Mouse (Mus musculus) neural tube, embryonic 12.5 days (tissue): ENCODE results near the gene Tbck. TPM values are rescaled to one million over a fixed set of nuclear protein-coding genes. Genes with fewer than 3 reads are reported as not detected.

Source experiments
- ATAC-seq: fragments of 200-750 bp; cut with Nextera tagmentation; 2 replicates; pipeline ENCODE4 v1.8.0; 2017; ENCODE audit warnings: low read depth, mild to moderate bottlenecking, moderate TSS enrichment, moderate library complexity; ENCODE audit not compliant: low FRiP score
- H3K27ac ChIP-seq: fragments of 300-500 bp; sonication (generic); 2 replicates; pipeline ENCODE4 v1.5.1; 2016
- H3K27me3 ChIP-seq: fragments of 300-500 bp; sonication (generic); replicated peaks from 2 replicates; pipeline ENCODE4 v1.6.1; 2016; ENCODE audit warnings: mild to moderate bottlenecking
- H3K36me3 ChIP-seq: fragments of 300-500 bp; sonication (generic); 2 replicates; pipeline ENCODE4 v1.6.1; 2016; ENCODE audit warnings: mild to moderate bottlenecking
- H3K4me1 ChIP-seq: fragments of 300-500 bp; sonication (generic); 2 replicates; pipeline ENCODE4 v1.6.1; 2016
- H3K4me2 ChIP-seq: fragments of 300-500 bp; sonication (generic); replicated peaks from 2 replicates; pipeline ENCODE4 v1.6.1; 2016; ENCODE audit warnings: mild to moderate bottlenecking
- H3K4me3 ChIP-seq: fragments of 300-500 bp; sonication (generic); 2 replicates; pipeline ENCODE4 v1.5.1; 2016
- H3K9ac ChIP-seq: fragments of 300-500 bp; sonication (generic); 2 replicates; pipeline ENCODE4 v1.6.1; 2016; ENCODE audit warnings: mild to moderate bottlenecking
- H3K9me3 ChIP-seq: fragments of 300-500 bp; sonication (generic); 2 replicates; pipeline ENCODE4 v1.6.1; 2016; ENCODE audit warnings: mild to moderate bottlenecking
- WGBS: fragments of 180-500 bp; shearing (Covaris S2); methylation state at CpG from one replicate; pipeline ENCODE4 v1.1.7; 2016; 5-methylcytosine and 5-hydroxymethylcytosine counted together
- polyA plus RNA-seq: library from polyadenylated mRNA; unstranded; fragments of >200 nt; fragmentation: Nextera tagmentation; extraction: Ambion mirVana; gene quantifications from 2 replicates; pipeline ENCODE4 v1.2.1, GENCODE M21; 2016

Gene Tbck
- polyA plus RNA-seq, 1 experiment from 2014 or later, result 29.9 TPM

DNA sequence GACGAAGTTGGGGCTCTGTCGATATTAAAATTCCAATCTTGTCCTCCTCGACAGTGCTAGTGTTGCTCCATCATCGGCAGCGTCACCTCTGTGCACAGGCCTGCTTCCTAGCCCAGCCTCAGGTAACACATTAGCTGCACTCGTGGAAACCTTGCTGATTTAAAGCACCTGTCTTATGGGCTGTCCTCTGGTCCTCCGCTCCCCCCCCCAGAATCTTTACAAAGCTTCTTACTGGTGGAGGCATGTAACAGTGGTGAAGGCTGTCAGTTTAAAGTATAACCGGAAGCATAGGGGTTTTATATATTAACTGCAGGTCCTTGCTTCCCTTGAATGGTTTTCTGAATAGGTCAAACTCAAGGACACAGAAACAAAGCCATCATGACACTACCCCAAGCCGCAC is 199.3 kb downstream of the Tbck start:
- no peaks in the 10 kb centered on the region for H3K27me3 ChIP-seq
- no peak overlapping the region for H3K27ac ChIP-seq
- H3K9me3 ChIP-seq, result no peaks in the 10 kb centered on the region
- no peak for ATAC-seq
- H3K4me3 ChIP-seq, result no peak overlapping the region
- H3K36me3 ChIP-seq, result no peaks in the 10 kb centered on the region
- no peak overlapping the region for H3K4me2 ChIP-seq
- 88% methylated on average over 9 of the region's 9 CpGs for WGBS
- no peak overlapping the region for H3K9ac ChIP-seq
- H3K4me1 ChIP-seq, result no peaks in the 10 kb centered on the region

DNA sequence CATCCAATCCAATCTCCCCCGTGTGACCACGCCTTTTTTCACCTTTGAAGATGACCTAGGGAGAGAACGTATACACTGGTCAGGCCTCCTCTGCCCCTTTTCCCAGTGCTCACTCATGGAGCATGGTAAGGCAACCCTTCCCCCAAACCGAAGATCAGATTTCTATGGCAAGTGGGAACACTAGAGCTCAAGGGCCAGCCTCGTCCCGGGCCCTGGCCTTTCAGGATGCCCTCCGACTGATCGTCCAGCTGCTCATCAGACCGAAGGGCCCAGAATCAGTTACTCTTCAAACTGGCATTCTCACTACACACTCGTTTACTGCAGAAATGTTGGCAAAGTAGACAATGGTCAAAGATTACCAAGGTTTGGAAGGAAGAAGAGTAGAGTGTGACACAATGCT is 200.5 kb downstream of the Tbck start:
- Histone ChIP-seq H3K9ac (no peak overlapping the region), H3K4me1 (no peaks in the 10 kb centered on the region), H3K27me3 (no peaks in the 10 kb centered on the region), H3K36me3 (no peaks in the 10 kb centered on the region), H3K27ac (no peak overlapping the region), H3K9me3 (no peaks in the 10 kb centered on the region), H3K4me2 (no peak overlapping the region), H3K4me3 (no peak overlapping the region)
- ATAC-seq, result no peak
- WGBS, result 89% methylated on average over 10 of the region's 10 CpGs

DNA sequence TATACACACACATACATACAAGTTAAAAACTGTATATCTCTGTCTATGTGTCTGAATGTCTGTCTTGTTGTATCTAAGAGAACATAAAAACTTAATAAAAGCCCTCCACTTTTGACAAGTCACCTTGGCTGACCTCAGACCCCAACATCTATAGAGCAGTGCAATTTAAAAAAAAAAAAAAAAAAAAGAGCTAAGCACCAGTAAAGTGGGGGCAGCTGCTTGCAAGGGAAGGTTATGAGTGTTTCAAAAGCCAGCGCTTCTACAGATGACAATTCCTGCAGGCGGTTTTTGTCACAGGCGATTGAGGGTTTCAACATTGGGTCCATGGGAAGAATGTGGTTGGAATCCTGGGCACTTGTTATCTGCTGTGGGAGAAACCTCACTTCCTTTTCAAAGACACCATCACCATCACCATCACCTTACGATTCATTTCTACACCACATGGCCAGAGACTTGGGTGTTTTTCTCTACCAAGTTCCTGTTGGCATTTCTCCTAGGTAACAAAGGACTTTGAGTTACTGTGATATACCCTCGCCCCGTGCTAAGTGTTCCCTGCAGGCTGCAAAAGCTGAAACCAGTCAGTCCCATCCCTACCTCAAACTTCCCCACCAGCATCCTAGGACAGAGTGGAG is 202.6 kb downstream of the Tbck start:
- Histone ChIP-seq H3K4me3 (no peak overlapping the region), H3K4me1 (no peaks in the 10 kb centered on the region), H3K9ac (no peak overlapping the region), H3K9me3 (no peaks in the 10 kb centered on the region), H3K4me2 (no peak overlapping the region), H3K27ac (no peak overlapping the region), H3K36me3 (no peaks in the 10 kb centered on the region), H3K27me3 (no peaks in the 10 kb centered on the region)
- WGBS, result 91% methylated on average over 6 of the region's 6 CpGs
- no peak for ATAC-seq

DNA sequence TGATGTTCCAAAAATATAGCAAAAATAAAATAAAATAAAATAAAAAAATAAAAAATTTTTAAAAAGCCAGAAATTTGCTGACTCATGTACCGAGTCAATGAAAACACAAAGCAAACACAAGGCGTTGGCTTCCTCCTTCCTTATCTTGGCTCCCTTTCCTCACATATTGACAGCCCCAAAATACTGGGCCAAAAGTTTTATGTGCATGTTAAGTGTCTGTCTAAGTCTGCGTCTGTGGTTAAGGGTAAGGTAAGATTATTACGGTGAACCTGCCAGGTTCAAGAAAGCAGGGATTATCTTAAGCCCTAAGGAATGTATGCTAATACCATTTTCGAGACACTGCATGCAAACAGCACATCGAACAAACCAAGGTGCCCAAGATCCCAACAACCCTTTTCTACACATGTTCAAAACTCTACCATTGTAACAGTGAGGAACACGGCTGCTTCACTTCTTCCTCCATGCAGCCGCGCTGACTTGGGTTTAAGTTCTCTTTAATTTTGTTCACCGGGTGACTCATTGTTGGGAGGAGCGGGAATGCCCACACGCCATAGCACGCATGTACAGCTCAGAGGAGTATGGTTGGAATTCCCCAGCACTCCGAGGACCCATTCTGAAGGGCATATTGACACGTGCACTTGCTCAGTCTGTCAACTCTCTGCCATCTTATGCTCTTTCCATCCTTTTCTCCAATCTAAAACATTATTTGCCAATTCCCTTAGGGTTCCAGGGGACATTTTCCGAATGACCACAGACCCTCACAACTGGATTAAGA is 203.3 kb downstream of the Tbck start:
- H3K36me3 ChIP-seq, result no peaks in the 10 kb centered on the region
- no peak overlapping the region for H3K4me2 ChIP-seq
- H3K9me3 ChIP-seq, result no peaks in the 10 kb centered on the region
- H3K9ac ChIP-seq, result no peak overlapping the region
- no peak overlapping the region for H3K27ac ChIP-seq
- H3K4me3 ChIP-seq, result no peak overlapping the region
- no peaks in the 10 kb centered on the region for H3K27me3 ChIP-seq
- no peak for ATAC-seq
- no peaks in the 10 kb centered on the region for H3K4me1 ChIP-seq
- 95% methylated on average over 16 of the region's 16 CpGs for WGBS

Other genes starting within 250 kb of the Tbck start
- gene Gimd1, start 54.3 kb upstream of the Tbck start, polyA plus RNA-seq, result not detected in 2 replicates
- gene Aimp1, start 226 bp downstream of the Tbck start, polyA plus RNA-seq, result 65.8 and 67.2 TPM in 2 replicates